Mouse (Mus musculus) embryo, embryonic 10.5 days (tissue): ENCODE results near the gene Aldh3b1.

Source experiments
- DNase-seq: peaks from one replicate; pipeline ENCODE4 v3.0.0-alpha.2; 2015; ENCODE audit warnings: low spot score

The Aldh3b1 gene

GRCm38 (mm10) chr19:3912337-3913204 is 17.0 kb downstream of the Aldh3b1 start, which contains the start of gene Ndufs8:
TSS of gene Ndufs8 (minus strand) at chr19:3912774.
- DNase-seq, result peak; percentile 98

- no peak for DNase-seq
Measured at GRCm38 (mm10) chr19:3910206-3910605, 19.4 kb downstream of the Aldh3b1 start.

GRCm38 (mm10) chr19:3907876-3908660 is 21.5 kb downstream of the Aldh3b1 start:
- no peak for DNase-seq

- DNase-seq, result peak; percentile 75
Measured at GRCm38 (mm10) chr19:3906795-3907786, 22.5 kb downstream of the Aldh3b1 start, which contains the start of gene Tcirg1. TSS of gene Tcirg1 (minus strand) at chr19:3907133.

- DNase-seq, result no peak
Measured at GRCm38 (mm10) chr19:3906326-3906725, 23.3 kb downstream of the Aldh3b1 start.

- peak; percentile 16 for DNase-seq
Measured at GRCm38 (mm10) chr19:3905261-3905969, 24.2 kb downstream of the Aldh3b1 start.

GRCm38 (mm10) chr19:3904363-3904675 is 25.3 kb downstream of the Aldh3b1 start:
- DNase-seq, result no peak

- no peak for DNase-seq
Measured at GRCm38 (mm10) chr19:3903648-3904362, 25.8 kb downstream of the Aldh3b1 start.

- no peak for DNase-seq
Measured at GRCm38 (mm10) chr19:3902966-3903365, 26.6 kb downstream of the Aldh3b1 start.

GRCm38 (mm10) chr19:3899618-3900017 is 30.0 kb downstream of the Aldh3b1 start:
- DNase-seq, result no peak

- no peak for DNase-seq
Measured at GRCm38 (mm10) chr19:3898952-3899351, 30.7 kb downstream of the Aldh3b1 start.

- no peak for DNase-seq
Measured at GRCm38 (mm10) chr19:3897557-3897956, 32.1 kb downstream of the Aldh3b1 start.

- no peak for DNase-seq
Measured at GRCm38 (mm10) chr19:3896208-3896607, 33.4 kb downstream of the Aldh3b1 start.

- peak; percentile 56 for DNase-seq
Measured at GRCm38 (mm10) chr19:3895171-3895631, 34.4 kb downstream of the Aldh3b1 start.

GRCm38 (mm10) chr19:3894294-3894693 is 35.3 kb downstream of the Aldh3b1 start:
- DNase-seq, result no peak

- DNase-seq, result no peak
Measured at GRCm38 (mm10) chr19:3893545-3894116, 36.0 kb downstream of the Aldh3b1 start.

GRCm38 (mm10) chr19:3890181-3890580 is 39.4 kb downstream of the Aldh3b1 start:
- peak; percentile 37 for DNase-seq

- no peak for DNase-seq
Measured at GRCm38 (mm10) chr19:3889096-3889495, 40.5 kb downstream of the Aldh3b1 start.

- no peak for DNase-seq
Measured at GRCm38 (mm10) chr19:3884325-3884990, 45.1 kb downstream of the Aldh3b1 start.
